Mouse (Mus musculus): ENCODE measurements at regions not wholly inside any gene's neighbourhood (a gene's known extent, or its start where the extent isn't known, plus 50 kb on each side); places are given as distances from the start of the nearest gene placed in this dataset.

- no peak for DNase-seq
Measured at GRCm38 (mm10) chr2:51566554-51567246, 60.6 kb upstream of the Tas2r134 start.

- DNase-seq, result peak in 1 of 2 experiments; percentile 24
Measured at GRCm38 (mm10) chr2:51563881-51564280, 63.4 kb upstream of the Tas2r134 start.

GRCm38 (mm10) chr2:51563240-51563639 is 64.1 kb upstream of the Tas2r134 start:
- peak in 1 of 2 experiments; percentile 26 for DNase-seq

- DNase-seq, result no peak
Measured at GRCm38 (mm10) chr2:51550863-51551262, 76.4 kb upstream of the Tas2r134 start.

- no peak for DNase-seq
Measured at GRCm38 (mm10) chr2:51549125-51549524, 78.2 kb upstream of the Tas2r134 start.

GRCm38 (mm10) chr2:51546181-51546580 is 81.1 kb upstream of the Tas2r134 start:
- no peak for DNase-seq

- peak in 1 of 2 experiments; percentile 25 for DNase-seq
Measured at GRCm38 (mm10) chr2:51543949-51544348, 83.4 kb upstream of the Tas2r134 start.

- DNase-seq, result peak in 1 of 2 experiments; percentile 10
Measured at GRCm38 (mm10) chr2:51542272-51542671, 85.0 kb upstream of the Tas2r134 start.

GRCm38 (mm10) chr2:51532709-51533414 is 94.4 kb upstream of the Tas2r134 start:
- peak in 1 of 2 experiments; percentile 19 for DNase-seq

GRCm38 (mm10) chr2:51531106-51531839 is 96.0 kb upstream of the Tas2r134 start:
- no peak for DNase-seq

- no peak for DNase-seq
Measured at GRCm38 (mm10) chr2:51522766-51523165, 104.5 kb upstream of the Tas2r134 start.

- no peak for DNase-seq
Measured at GRCm38 (mm10) chr2:51509220-51510011, 117.9 kb upstream of the Tas2r134 start.

- DNase-seq, result no peak
Measured at GRCm38 (mm10) chr2:51497896-51498295, 129.4 kb upstream of the Tas2r134 start.

GRCm38 (mm10) chr2:51473753-51474152 is 153.6 kb upstream of the Tas2r134 start:
- DNase-seq, result no peak

GRCm38 (mm10) chr2:51467027-51467694 is 160.2 kb upstream of the Tas2r134 start:
- DNase-seq, result no peak

GRCm38 (mm10) chr2:51466003-51466402 is 161.3 kb upstream of the Tas2r134 start:
- DNase-seq, result no peak

- no peak for DNase-seq
Measured at GRCm38 (mm10) chr2:51465576-51465975, 161.7 kb upstream of the Tas2r134 start.

- DNase-seq, result no peak
Measured at GRCm38 (mm10) chr2:51464356-51464755, 163.0 kb upstream of the Tas2r134 start.

- DNase-seq, result no peak
Measured at GRCm38 (mm10) chr2:51460896-51461295, 166.4 kb upstream of the Tas2r134 start.

GRCm38 (mm10) chr2:51459486-51459885 is 167.8 kb upstream of the Tas2r134 start:
- DNase-seq, result no peak

- DNase-seq, result no peak
Measured at GRCm38 (mm10) chr2:51457717-51458116, 169.6 kb upstream of the Tas2r134 start.

- DNase-seq, result no peak
Measured at GRCm38 (mm10) chr2:51452816-51453215, 174.5 kb upstream of the Tas2r134 start.
